Mouse (Mus musculus) liver, embryonic 16.5 days (tissue): ENCODE results near the gene Setd1a. TPM values are rescaled to one million over a fixed set of nuclear protein-coding genes. Genes with fewer than 3 reads are reported as not detected.

Experiments
- ATAC-seq: fragments of 200-750 bp; cut with Nextera tagmentation; 2 replicates; pipeline ENCODE4 v1.8.0; 2017; ENCODE audit warnings: low read depth, mild to moderate bottlenecking, moderate number of reproducible peaks, moderate library complexity
- H3K27ac ChIP-seq: fragments of 300-500 bp; sonication (generic); 2 replicates; pipeline ENCODE4 v1.5.1; 2014; ENCODE audit warnings: mild to moderate bottlenecking, low read length
- H3K27me3 ChIP-seq: fragments of 300-500 bp; sonication (generic); 2 replicates; pipeline ENCODE4 v1.6.1; 2014; ENCODE audit warnings: low read depth, low read length, mixed read lengths; ENCODE audit not compliant: control insufficient read depth, insufficient read depth
- H3K36me3 ChIP-seq: fragments of 300-500 bp; sonication (generic); 2 replicates; pipeline ENCODE4 v1.6.1; 2014; ENCODE audit warnings: mild to moderate bottlenecking; ENCODE audit not compliant: control insufficient read depth, insufficient read depth
- H3K4me1 ChIP-seq: fragments of 300-500 bp; sonication (generic); 2 replicates; pipeline ENCODE4 v1.6.1; 2014; ENCODE audit warnings: low read depth, low read length, mixed read lengths; ENCODE audit not compliant: control insufficient read depth
- H3K4me2 ChIP-seq: fragments of 300-500 bp; sonication (generic); 2 replicates; pipeline ENCODE4 v1.6.1; 2014; ENCODE audit warnings: low read depth, low read length, mixed read lengths
- H3K4me3 ChIP-seq: fragments of 300-500 bp; sonication (generic); 2 replicates; pipeline ENCODE4 v1.5.1; 2014; ENCODE audit warnings: low read depth, mild to moderate bottlenecking, low read length
- H3K9ac ChIP-seq: fragments of 300-500 bp; sonication (generic); 2 replicates; pipeline ENCODE4 v1.6.1; 2014; ENCODE audit warnings: low read depth, low read length
- H3K9me3 ChIP-seq: fragments of 300-500 bp; sonication (generic); replicated peaks from 2 replicates; pipeline ENCODE4 v1.6.1; 2016; ENCODE audit warnings: low read length; ENCODE audit not compliant: control insufficient read depth
- WGBS: fragments of 180-500 bp; shearing (Covaris S2); extraction: QIAGEN DNeasy Blood & Tissue Kit; methylation state at CpG from one replicate; pipeline ENCODE4 v1.1.7; 2014; ENCODE audit not compliant: insufficient replicate concordance; 5-methylcytosine and 5-hydroxymethylcytosine counted together
- polyA plus RNA-seq: library from polyadenylated mRNA; unstranded; fragments of >200 nt; fragmentation: Nextera tagmentation; extraction: Ambion mirVana; gene quantifications from 2 replicates; pipeline ENCODE4 v1.2.1, GENCODE M21; 2015

Gene Setd1a
- polyA plus RNA-seq, 1 experiment from 2014 or later, result 7.9 TPM

DNA sequence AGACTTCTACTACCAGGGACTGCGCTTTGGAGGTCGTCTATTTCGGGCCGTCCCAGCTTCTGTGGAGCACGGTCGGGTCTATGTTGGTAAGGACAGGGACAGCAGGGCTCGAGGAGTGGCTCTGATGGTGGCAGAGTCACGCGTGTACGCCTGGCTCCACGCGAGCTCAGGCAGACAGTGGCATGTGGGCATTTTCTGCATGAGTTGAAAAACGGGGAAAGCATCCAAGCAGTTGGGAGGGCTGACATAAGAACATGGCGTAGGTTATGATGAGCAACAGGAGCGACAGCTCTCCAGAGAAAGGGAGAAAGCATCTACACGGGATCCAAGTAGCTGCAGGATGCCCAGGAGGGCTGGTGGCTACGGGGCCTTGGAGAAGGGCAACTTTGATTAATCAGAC, 25.8 kb downstream of the Setd1a start:
- no peak overlapping the region for H3K27ac ChIP-seq
- H3K4me1 ChIP-seq, result peaks cover 29% of the 10 kb centered on the region
- ATAC-seq, result no peak
- H3K9ac ChIP-seq, result no peak overlapping the region
- no peaks in the 10 kb centered on the region for H3K27me3 ChIP-seq
- no peak overlapping the region for H3K4me2 ChIP-seq
- H3K9me3 ChIP-seq, result no peaks in the 10 kb centered on the region
- H3K4me3 ChIP-seq, result no peak overlapping the region
- WGBS, result 83% methylated on average over 17 of the region's 17 CpGs
- H3K36me3 ChIP-seq, result peaks cover 21% of the 10 kb centered on the region

DNA sequence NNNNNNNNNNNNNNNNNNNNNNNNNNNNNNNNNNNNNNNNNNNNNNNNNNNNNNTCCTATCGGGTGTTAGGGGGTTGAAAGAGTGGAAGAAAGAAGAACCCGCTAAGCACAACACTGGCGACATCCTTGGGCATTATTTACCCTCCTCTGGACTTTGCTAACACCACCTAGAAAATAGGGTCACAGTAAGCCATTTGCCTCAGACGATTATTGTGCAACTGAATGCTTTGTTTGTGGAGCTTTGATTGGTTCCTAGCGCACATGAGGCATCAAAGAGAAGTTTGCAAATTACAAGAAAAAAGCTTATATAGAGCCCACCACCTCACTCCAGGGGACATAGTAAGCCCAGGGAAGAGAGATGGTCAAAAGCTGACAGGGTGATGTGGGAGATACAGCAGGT, 32.4 kb downstream of the Setd1a start:
- Histone ChIP-seq H3K36me3 (no peaks in the 10 kb centered on the region), H3K4me3 (no peak overlapping the region), H3K9me3 (no peaks in the 10 kb centered on the region), H3K9ac (no peak overlapping the region), H3K27me3 (no peaks in the 10 kb centered on the region), H3K4me2 (no peak overlapping the region), H3K27ac (peak overlapping the region; percentile 69), H3K4me1 (peaks cover 33% of the 10 kb centered on the region)
- no peak; the same call in 1 of the 2 replicates for ATAC-seq
- 31% methylated on average over 5 of the region's 5 CpGs for WGBS

GRCm38 (mm10) chr7:127809846-127810245, 33.4 kb downstream of the Setd1a start:
- Histone ChIP-seq H3K4me3 (no peak overlapping the region), H3K27me3 (no peaks in the 10 kb centered on the region), H3K4me2 (no peak overlapping the region), H3K4me1 (peaks cover 23% of the 10 kb centered on the region), H3K27ac (no peak overlapping the region), H3K36me3 (no peaks in the 10 kb centered on the region), H3K9me3 (no peaks in the 10 kb centered on the region), H3K9ac (no peak overlapping the region)
- 55% methylated on average over 1 of the region's 1 CpGs for WGBS
- no peak for ATAC-seq

DNA sequence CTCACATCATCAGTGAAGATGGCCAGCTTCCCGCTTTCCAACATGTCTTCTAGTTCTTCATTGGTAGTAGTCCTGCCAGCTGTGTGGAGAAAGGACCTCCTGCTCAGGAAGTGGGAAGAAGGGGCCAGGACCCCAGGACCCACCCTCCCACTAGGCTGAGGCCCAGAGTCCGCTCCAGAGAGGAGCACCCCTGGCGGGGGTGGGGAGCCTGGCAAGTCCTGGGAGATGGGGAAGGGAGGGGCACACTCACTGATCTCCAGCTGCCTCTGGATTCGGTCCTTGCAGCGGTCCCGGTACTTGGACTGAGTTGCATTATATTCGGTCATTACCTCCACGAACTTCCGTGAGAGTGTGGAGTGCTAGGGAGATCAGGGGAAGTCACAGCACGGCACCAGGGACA, 34.2 kb downstream of the Setd1a start:
- Histone ChIP-seq H3K4me1 (peaks cover 19% of the 10 kb centered on the region), H3K4me3 (no peak overlapping the region), H3K36me3 (no peaks in the 10 kb centered on the region), H3K27ac (no peak overlapping the region), H3K9me3 (no peaks in the 10 kb centered on the region), H3K4me2 (no peak overlapping the region), H3K27me3 (no peaks in the 10 kb centered on the region), H3K9ac (no peak overlapping the region)
- WGBS, result 89% methylated on average over 10 of the region's 10 CpGs
- ATAC-seq, result no peak

DNA sequence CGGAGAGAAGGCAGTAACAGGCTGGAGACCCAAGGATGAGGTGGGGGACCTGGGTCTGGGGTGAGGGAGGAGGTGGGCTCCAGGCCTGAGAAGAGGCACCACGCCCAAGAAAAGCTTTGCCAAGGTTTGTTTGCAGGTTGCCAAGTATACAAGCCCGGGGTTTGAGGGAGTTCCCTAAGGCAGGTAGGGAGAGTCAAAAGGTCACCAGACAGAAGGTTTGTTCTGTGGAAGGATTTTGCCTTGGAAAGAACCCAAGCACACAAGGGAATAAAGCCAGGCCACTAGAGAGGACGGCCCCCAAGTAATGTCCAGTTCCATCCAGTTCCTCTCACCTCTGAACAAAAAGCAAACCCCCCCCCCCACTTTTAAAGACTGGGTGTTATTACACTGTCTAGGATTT, 34.8 kb downstream of the Setd1a start:
- no peak overlapping the region for H3K4me3 ChIP-seq
- H3K27ac ChIP-seq, result no peak overlapping the region
- H3K36me3 ChIP-seq, result no peaks in the 10 kb centered on the region
- no peak overlapping the region for H3K4me2 ChIP-seq
- H3K9me3 ChIP-seq, result no peaks in the 10 kb centered on the region
- no peak overlapping the region for H3K9ac ChIP-seq
- no peak for ATAC-seq
- H3K27me3 ChIP-seq, result no peaks in the 10 kb centered on the region
- peaks cover 22% of the 10 kb centered on the region for H3K4me1 ChIP-seq
- WGBS, result 68% methylated on average over 4 of the region's 4 CpGs

DNA sequence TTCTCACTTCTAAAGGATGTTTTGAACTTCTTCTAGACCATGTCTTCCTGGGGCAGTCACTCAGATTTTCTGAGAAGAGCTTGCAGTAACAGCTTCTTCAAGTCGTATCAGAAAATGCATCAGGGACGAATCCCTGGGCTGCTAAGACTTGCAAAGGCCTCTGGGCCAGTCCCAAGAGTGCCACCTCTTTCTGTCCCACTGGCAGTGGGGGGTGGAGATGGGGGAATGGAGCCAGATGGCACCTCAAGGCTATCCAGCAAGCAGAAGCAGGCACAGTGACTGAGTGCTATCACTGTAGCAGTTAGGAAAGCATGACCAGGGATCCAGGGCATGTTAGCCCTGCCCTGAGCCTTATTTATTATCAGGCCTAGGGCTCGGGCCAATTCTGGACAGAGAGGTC, 35.8 kb downstream of the Setd1a start:
- Histone ChIP-seq H3K9me3 (no peaks in the 10 kb centered on the region), H3K4me1 (peaks cover 17% of the 10 kb centered on the region), H3K4me2 (no peak overlapping the region), H3K36me3 (no peaks in the 10 kb centered on the region), H3K9ac (no peak overlapping the region), H3K27me3 (no peaks in the 10 kb centered on the region), H3K27ac (no peak overlapping the region), H3K4me3 (no peak overlapping the region)
- ATAC-seq, result no peak
- 57% methylated on average over 3 of the region's 3 CpGs for WGBS

DNA sequence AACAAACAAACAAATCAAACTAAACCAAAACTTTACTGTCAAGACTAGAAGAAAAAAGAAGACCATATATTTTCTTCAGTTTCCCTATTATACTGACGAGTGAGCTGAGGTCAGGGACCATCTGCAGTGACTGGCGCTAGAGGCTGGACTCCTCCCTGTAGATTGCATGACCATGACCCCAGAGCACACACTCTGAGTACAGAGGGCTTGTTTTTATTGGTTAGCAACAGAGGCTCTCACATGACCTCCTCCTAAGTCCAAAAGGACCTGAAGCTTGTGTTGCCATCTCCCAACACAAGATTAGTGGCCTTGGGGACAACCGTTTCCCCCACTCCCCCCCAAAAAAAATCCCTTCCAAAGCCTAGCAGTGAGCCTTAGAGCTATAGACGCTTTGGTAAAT, 37.4 kb downstream of the Setd1a start:
- H3K27ac ChIP-seq, result peak overlapping the region; percentile 81

DNA sequence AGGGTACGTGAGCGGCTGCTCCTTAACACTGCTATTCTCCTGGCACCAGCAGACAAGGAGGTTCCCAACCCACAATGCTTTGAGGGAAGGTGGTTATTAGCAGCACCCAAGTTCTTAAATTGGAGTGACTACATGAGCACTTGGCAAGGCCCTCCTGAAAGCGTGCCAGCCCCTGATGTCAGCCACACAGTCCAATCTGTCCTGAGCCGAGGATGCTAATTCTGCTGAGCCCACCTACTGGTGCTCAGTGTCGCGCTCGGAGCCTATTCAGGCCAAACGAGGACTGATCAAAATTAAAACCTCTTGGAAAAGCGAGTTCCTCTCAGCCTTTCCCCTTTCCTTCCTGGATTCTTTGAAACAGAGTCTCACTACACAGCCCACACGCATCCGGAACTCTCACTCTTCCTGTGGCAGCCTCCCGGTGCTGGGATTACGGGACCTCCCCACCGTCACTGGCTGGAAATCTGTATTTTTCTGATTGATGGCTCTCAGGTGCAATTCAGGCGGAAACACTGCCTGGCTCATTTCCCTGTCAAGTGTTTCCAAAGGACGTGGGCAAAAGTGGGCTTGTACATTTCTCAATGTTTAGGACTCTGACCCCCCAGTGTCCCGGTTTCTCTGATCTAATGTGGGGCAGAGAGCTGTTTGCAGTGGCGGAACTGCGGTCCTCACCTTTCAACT, 37.9 kb downstream of the Setd1a start:
- H3K4me2 ChIP-seq, result no peak overlapping the region
- H3K27me3 ChIP-seq, result no peaks in the 10 kb centered on the region
- peaks cover 11% of the 10 kb centered on the region; the same call in 1 of the 2 replicates for H3K4me1 ChIP-seq
- H3K9me3 ChIP-seq, result no peaks in the 10 kb centered on the region
- peak overlapping the region; percentile 81 for H3K27ac ChIP-seq
- H3K9ac ChIP-seq, result no peak overlapping the region
- H3K36me3 ChIP-seq, result no peaks in the 10 kb centered on the region
- ATAC-seq, result peak; percentile 47
- H3K4me3 ChIP-seq, result no peak overlapping the region
- whole genome bisulfite sequencing, result 75% methylated on average over 19 of the region's 19 CpGs

More for the DNA sequence above, 37.4 kb downstream of the Setd1a start:
- peaks cover 11% of the 10 kb centered on the region; the same call in 1 of the 2 replicates for H3K4me1 ChIP-seq
- peak; percentile 69 for ATAC-seq
- H3K9me3 ChIP-seq, result no peaks in the 10 kb centered on the region
- WGBS, result 49% methylated on average over 4 of the region's 4 CpGs
- H3K4me3 ChIP-seq, result no peak overlapping the region
- no peak overlapping the region for H3K4me2 ChIP-seq
- no peaks in the 10 kb centered on the region for H3K36me3 ChIP-seq
- H3K9ac ChIP-seq, result no peak overlapping the region
- H3K27me3 ChIP-seq, result no peaks in the 10 kb centered on the region

DNA sequence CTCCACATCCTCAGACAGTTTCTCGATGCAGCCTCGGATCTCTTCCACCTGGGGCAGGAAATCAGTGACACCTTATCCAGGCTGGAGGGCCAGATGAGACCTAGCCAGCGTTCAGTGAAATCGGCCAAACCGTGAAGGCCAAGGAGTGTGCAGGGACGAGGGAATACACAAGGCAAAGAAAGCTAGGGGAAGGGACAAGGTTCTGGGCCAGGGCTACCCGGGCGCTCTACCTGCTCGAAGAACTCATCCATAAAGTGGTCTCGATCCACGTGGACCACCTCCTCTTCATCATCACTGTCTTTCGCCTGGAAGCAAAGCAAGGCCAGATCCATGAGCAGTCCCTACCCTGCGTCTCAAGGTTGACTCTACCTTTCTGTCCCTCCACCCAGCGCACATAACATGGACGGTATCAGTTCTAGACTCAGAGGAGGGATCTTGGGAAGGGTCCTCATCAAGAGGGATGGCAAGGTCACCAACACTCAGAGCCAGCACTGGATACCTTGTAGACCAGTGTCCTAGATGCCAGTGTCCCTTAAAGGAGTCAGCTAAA, 38.7 kb downstream of the Setd1a start:
- WGBS, result 66% methylated on average over 15 of the region's 15 CpGs
- no peak overlapping the region for H3K4me3 ChIP-seq
- no peak overlapping the region for H3K9ac ChIP-seq
- peaks cover 11% of the 10 kb centered on the region; the same call in 1 of the 2 replicates for H3K4me1 ChIP-seq
- no peaks in the 10 kb centered on the region for H3K9me3 ChIP-seq
- H3K27me3 ChIP-seq, result no peaks in the 10 kb centered on the region
- peak overlapping the region; percentile 58 for H3K27ac ChIP-seq
- H3K4me2 ChIP-seq, result no peak overlapping the region
- ATAC-seq, result no peak
- no peaks in the 10 kb centered on the region for H3K36me3 ChIP-seq
